Mouse (Mus musculus): ENCODE measurements around the gene C730034F03Rik. TPM values are rescaled to one million over a fixed set of nuclear protein-coding genes. Genes with fewer than 3 reads are reported as not detected.
"Not testable (repeated sequence)": the region's sequence is repeated elsewhere in the genome, so short reads cannot be mapped to it uniquely, and the experiment has no call there.

The C730034F03Rik gene
- polyA plus RNA-seq, 1 experiment, result 2.1 TPM

- H3K4me1 ChIP-seq (ENCODE audit: control insufficient read depth, insufficient read depth, low read length), result peaks cover 2% of the 10 kb centered on the region
- H3K27ac ChIP-seq (ENCODE audit: insufficient read depth, low read length), result no peak overlapping the region
Measured at GRCm38 (mm10) chr15:89428821-89429351, 503 bp upstream of the C730034F03Rik start.

DNA sequence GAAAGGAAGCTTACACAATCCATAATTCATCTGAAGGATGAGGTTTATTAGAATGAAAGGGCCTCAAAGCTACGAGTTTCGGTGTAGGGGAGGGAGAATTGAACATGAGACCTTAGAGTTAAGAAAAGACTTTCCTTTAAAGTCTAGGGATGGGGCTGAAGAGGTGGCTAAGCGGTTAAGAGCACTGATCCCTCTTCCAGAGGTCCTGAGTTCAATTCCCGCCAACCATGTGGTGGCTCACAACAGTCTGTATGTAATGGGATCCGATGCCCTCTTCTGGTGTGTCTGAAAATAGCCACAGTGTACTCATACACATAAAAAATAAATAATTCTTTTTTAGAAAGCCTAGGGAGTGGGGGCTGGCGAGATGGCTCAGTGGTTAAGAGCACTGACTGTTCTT is 952 bp downstream of the C730034F03Rik start:
- peak overlapping the region; percentile 62 for H3K9ac ChIP-seq (ENCODE audit: low read depth, poor library complexity, severe bottlenecking)
- H3K27me3 ChIP-seq (ENCODE audit: control insufficient read depth, insufficient read depth, low read length, poor library complexity, severe bottlenecking), result no peaks in the 10 kb centered on the region
- H3K9me3 ChIP-seq (replicated peaks; ENCODE audit: control insufficient read depth, insufficient read depth, low read length, poor library complexity, severe bottlenecking), result no peaks in the 10 kb centered on the region
- peaks cover 2% of the 10 kb centered on the region for H3K4me1 ChIP-seq (ENCODE audit: control insufficient read depth, insufficient read depth, low read length)
- peak overlapping the region; percentile 37 for H3K27ac ChIP-seq (ENCODE audit: insufficient read depth, low read length)
- peaks cover 8% of the 10 kb centered on the region for H3K36me3 ChIP-seq (ENCODE audit: control insufficient read depth, insufficient read depth, low read length, poor library complexity, severe bottlenecking)
- TF ChIP-seq EP300 (IDR thresholded peaks at IDR 0.05; ENCODE audit: insufficient read depth, low read depth, low read length), result no peak
- TF ChIP-seq POLR2A (IDR thresholded peaks at IDR 0.05; ENCODE audit: insufficient read depth, low read length), result no peak
- TF ChIP-seq CTCF (IDR thresholded peaks at IDR 0.05; ENCODE audit: low read depth, low read length), result no peak
- peak overlapping the region; percentile 79 for H3K4me3 ChIP-seq (ENCODE audit: low read depth, low read length)

More at GRCm38 (mm10) chr15:89428821-89429351, 503 bp upstream of the C730034F03Rik start:
- Histone ChIP-seq H3K27me3 (ENCODE audit: control insufficient read depth, insufficient read depth, low read length, poor library complexity, severe bottlenecking) (no peaks in the 10 kb centered on the region), H3K4me3 (ENCODE audit: low read depth, low read length) (peak overlapping the region; percentile 79), H3K36me3 (ENCODE audit: control insufficient read depth, insufficient read depth, low read length, poor library complexity, severe bottlenecking) (peaks cover 8% of the 10 kb centered on the region), H3K9me3 (replicated peaks; ENCODE audit: control insufficient read depth, insufficient read depth, low read length, poor library complexity, severe bottlenecking) (no peaks in the 10 kb centered on the region), H3K9ac (ENCODE audit: low read depth, poor library complexity, severe bottlenecking) (peak overlapping the region; percentile 62)
- TF ChIP-seq CTCF (IDR thresholded peaks at IDR 0.05; ENCODE audit: low read depth, low read length), result no peak

- H3K9me3 ChIP-seq (replicated peaks; ENCODE audit: control insufficient read depth, insufficient read depth, low read length, poor library complexity, severe bottlenecking); H3K27ac ChIP-seq (ENCODE audit: insufficient read depth, low read length); H3K4me3 ChIP-seq (ENCODE audit: low read depth, low read length); H3K27me3 ChIP-seq (ENCODE audit: control insufficient read depth, insufficient read depth, low read length, poor library complexity, severe bottlenecking); H3K4me1 ChIP-seq (ENCODE audit: control insufficient read depth, insufficient read depth, low read length); H3K36me3 ChIP-seq (ENCODE audit: control insufficient read depth, insufficient read depth, low read length, poor library complexity, severe bottlenecking): not testable (repeated sequence)
- 0 out of 2 replicates have a peak overlapping the region, but pooled peaks have one; percentile 47 for H3K9ac ChIP-seq (ENCODE audit: low read depth, poor library complexity, severe bottlenecking)
Measured at GRCm38 (mm10) chr15:89430771-89431170, 1.4 kb downstream of the C730034F03Rik start.

GRCm38 (mm10) chr15:89431271-89431670 is 1.9 kb downstream of the C730034F03Rik start:
- Histone ChIP-seq H3K4me3 (ENCODE audit: low read depth, low read length) (no peak overlapping the region), H3K4me1 (ENCODE audit: control insufficient read depth, insufficient read depth, low read length) (peaks cover 2% of the 10 kb centered on the region), H3K9me3 (replicated peaks; ENCODE audit: control insufficient read depth, insufficient read depth, low read length, poor library complexity, severe bottlenecking) (no peaks in the 10 kb centered on the region), H3K9ac (ENCODE audit: low read depth, poor library complexity, severe bottlenecking) (0 out of 2 replicates have a peak overlapping the region, but pooled peaks have one; percentile 47), H3K36me3 (ENCODE audit: control insufficient read depth, insufficient read depth, low read length, poor library complexity, severe bottlenecking) (peaks cover 7% of the 10 kb centered on the region), H3K27ac (ENCODE audit: insufficient read depth, low read length) (no peak overlapping the region), H3K27me3 (ENCODE audit: control insufficient read depth, insufficient read depth, low read length, poor library complexity, severe bottlenecking) (no peaks in the 10 kb centered on the region)
- TF ChIP-seq EP300 (IDR thresholded peaks at IDR 0.05; ENCODE audit: insufficient read depth, low read depth, low read length) (no peak), CTCF (IDR thresholded peaks at IDR 0.05; ENCODE audit: low read depth, low read length) (no peak), POLR2A (IDR thresholded peaks at IDR 0.05; ENCODE audit: insufficient read depth, low read length) (no peak)

DNA sequence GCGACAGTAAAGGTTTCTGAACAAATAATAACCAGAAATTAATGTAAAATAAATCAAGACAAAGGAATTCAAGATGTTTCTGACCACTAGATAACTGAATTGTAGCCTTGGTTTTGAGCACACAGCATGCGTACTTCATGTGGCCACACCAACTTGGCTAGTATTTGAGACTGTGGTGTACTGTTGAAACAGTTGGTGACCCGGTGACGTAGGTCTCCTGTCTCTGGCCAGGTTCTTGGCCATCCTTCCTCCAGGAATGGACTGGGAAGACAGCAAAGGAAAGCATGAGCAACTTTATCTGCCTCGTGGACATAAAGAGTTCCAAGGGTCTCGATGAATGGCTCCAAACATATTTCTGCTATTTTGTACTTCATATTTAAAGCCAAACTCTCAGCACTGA is 2.4 kb downstream of the C730034F03Rik start:
- TF ChIP-seq POLR2A (IDR thresholded peaks at IDR 0.05; ENCODE audit: insufficient read depth, low read length) (no peak), EP300 (IDR thresholded peaks at IDR 0.05; ENCODE audit: insufficient read depth, low read depth, low read length) (no peak), CTCF (IDR thresholded peaks at IDR 0.05; ENCODE audit: low read depth, low read length) (no peak)
- peaks cover 5% of the 10 kb centered on the region; the same call in 1 of the 2 replicates for H3K36me3 ChIP-seq (ENCODE audit: control insufficient read depth, insufficient read depth, low read length, poor library complexity, severe bottlenecking)

GRCm38 (mm10) chr15:89432946-89433345 is 3.6 kb downstream of the C730034F03Rik start:
- Histone ChIP-seq H3K9ac (ENCODE audit: low read depth, poor library complexity, severe bottlenecking) (no peak overlapping the region), H3K27ac (ENCODE audit: insufficient read depth, low read length) (no peak overlapping the region), H3K36me3 (ENCODE audit: control insufficient read depth, insufficient read depth, low read length, poor library complexity, severe bottlenecking) (no peaks in the 10 kb centered on the region), H3K4me1 (ENCODE audit: control insufficient read depth, insufficient read depth, low read length) (no peaks in the 10 kb centered on the region), H3K27me3 (ENCODE audit: control insufficient read depth, insufficient read depth, low read length, poor library complexity, severe bottlenecking) (no peaks in the 10 kb centered on the region), H3K9me3 (replicated peaks; ENCODE audit: control insufficient read depth, insufficient read depth, low read length, poor library complexity, severe bottlenecking) (no peaks in the 10 kb centered on the region), H3K4me3 (ENCODE audit: low read depth, low read length) (no peak overlapping the region)
- TF ChIP-seq CTCF (IDR thresholded peaks at IDR 0.05; ENCODE audit: low read depth, low read length), result no peak
- TF ChIP-seq POLR2A (IDR thresholded peaks at IDR 0.05; ENCODE audit: insufficient read depth, low read length), result no peak
- TF ChIP-seq EP300 (IDR thresholded peaks at IDR 0.05; ENCODE audit: insufficient read depth, low read depth, low read length), result no peak

More for the DNA sequence above, 2.4 kb downstream of the C730034F03Rik start:
- H3K9me3 ChIP-seq (replicated peaks; ENCODE audit: control insufficient read depth, insufficient read depth, low read length, poor library complexity, severe bottlenecking), result no peaks in the 10 kb centered on the region
- no peaks in the 10 kb centered on the region for H3K27me3 ChIP-seq (ENCODE audit: control insufficient read depth, insufficient read depth, low read length, poor library complexity, severe bottlenecking)
- H3K4me3 ChIP-seq (ENCODE audit: low read depth, low read length), result no peak overlapping the region
- no peaks in the 10 kb centered on the region for H3K4me1 ChIP-seq (ENCODE audit: control insufficient read depth, insufficient read depth, low read length)
- no peak overlapping the region for H3K9ac ChIP-seq (ENCODE audit: low read depth, poor library complexity, severe bottlenecking)
- no peak overlapping the region for H3K27ac ChIP-seq (ENCODE audit: insufficient read depth, low read length)
